ENCODE assay signal across 8 mouse cellular contexts in the genomic region with DNA sequence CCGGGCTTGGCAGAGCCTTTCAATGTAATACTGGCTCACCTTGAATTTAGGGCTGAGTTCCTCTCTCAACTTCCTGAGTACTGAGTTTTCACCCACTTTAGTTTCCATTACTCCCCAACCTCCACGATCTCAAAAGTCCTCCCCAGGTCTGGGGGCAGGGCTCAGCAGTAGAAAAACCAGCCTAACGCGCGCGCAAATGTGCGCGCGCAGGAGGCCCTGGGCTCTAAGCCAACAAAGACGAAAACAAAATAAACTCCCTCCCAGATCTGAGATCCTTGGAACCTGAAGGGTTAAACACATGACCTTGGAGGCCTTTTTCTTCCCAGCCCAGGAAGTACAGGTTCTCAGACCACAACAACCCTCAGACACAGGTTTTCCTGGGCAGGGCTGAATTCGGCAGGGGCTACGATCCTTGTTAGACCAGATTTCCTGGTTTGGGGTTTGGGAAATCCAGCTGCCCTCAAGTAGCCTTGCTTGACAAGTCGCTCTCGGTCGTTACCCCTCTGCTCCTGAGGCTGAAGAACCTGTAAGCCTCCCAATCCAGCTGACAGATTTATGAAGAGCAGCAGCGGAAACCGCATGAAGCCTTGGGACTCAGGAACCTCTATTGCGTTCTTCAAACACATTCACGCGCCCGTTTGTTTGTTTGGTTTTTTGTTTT. TPM values are rescaled to one million over a fixed set of nuclear protein-coding genes. Genes with fewer than 3 reads are reported as not detected.
DNase-seq lines count a peak whose midpoint lies in the region; ATAC-seq and TF ChIP-seq lines count a peak whose summit lies in the region.

No protein-coding gene starts in this region.

- H3K9me3 ChIP-seq in heart, embryonic 10.5 days: no peaks in the 10 kb centered on the region
- H3K9me3 ChIP-seq in kidney, embryonic 16.5 days (ENCODE audit: low read length): no peaks in the 10 kb centered on the region
- H3K9me3 ChIP-seq in stomach, postnatal 0 days (ENCODE audit: control insufficient read depth, low read length): no peaks in the 10 kb centered on the region

- 32% methylated on average over 21 of the region's 21 CpGs for WGBS in heart, embryonic 10.5 days
- WGBS in kidney, embryonic 16.5 days: 14% methylated on average over 21 of the region's 21 CpGs
- 13% methylated on average over 21 of the region's 21 CpGs for WGBS in stomach, postnatal 0 days

- TF ChIP-seq EP300 in stomach, postnatal 0 days (optimal IDR thresholded peaks at IDR 0.05): peak; percentile 84

- peak; percentile 58 for ATAC-seq in activated CD4-positive, CD25-positive, alpha-beta regulatory T cell, adult 4 months
- ATAC-seq in kidney, embryonic 16.5 days (ENCODE audit: low FRiP score, low TSS enrichment): peak; percentile 16; the same call in 1 of the 2 replicates
- ATAC-seq in stomach, postnatal 0 days (ENCODE audit: low FRiP score, low TSS enrichment): peak; percentile 62
- ATAC-seq in erythroid progenitor cell, adult 5-6 weeks (replicated peaks; ENCODE audit: low FRiP score, poor library complexity, severe bottlenecking): no peak

- peak; percentile 25 to 56 for DNase-seq in CD8-positive naive resting alpha-beta T cell, adult 2 months (ENCODE audit: low read depth in 2 of 2, low spot score in 2 of 2)
- DNase-seq in heart, embryonic 10.5 days (ENCODE audit: low spot score): peak; percentile 76
- peak; percentile 80 to 82 for DNase-seq in lung, postnatal 4 days
- peak; percentile 82 for DNase-seq in stomach, postnatal 0 days (ENCODE audit: low spot score)
- DNase-seq in Muller cell, postnatal 12 days (ENCODE audit: inconsistent ontology term): no peak

- H3K27me3 ChIP-seq in heart, embryonic 10.5 days (ENCODE audit: insufficient read depth, poor library complexity, severe bottlenecking): no peaks in the 10 kb centered on the region
- H3K27me3 ChIP-seq in kidney, embryonic 16.5 days (ENCODE audit: insufficient read depth, low read length): no peaks in the 10 kb centered on the region
- H3K27me3 ChIP-seq in stomach, postnatal 0 days (ENCODE audit: control insufficient read depth, insufficient read depth, low read length): no peaks in the 10 kb centered on the region

- peak overlapping the region; percentile 42 for H3K4me3 ChIP-seq in heart, embryonic 10.5 days
- peak overlapping the region; percentile 32 for H3K4me3 ChIP-seq in kidney, embryonic 16.5 days (ENCODE audit: low read length)
- peak overlapping the region; percentile 29 for H3K4me3 ChIP-seq in stomach, postnatal 0 days (ENCODE audit: low read depth, low read length)

- peaks cover 16% of the 10 kb centered on the region for H3K4me1 ChIP-seq in heart, embryonic 10.5 days
- peaks cover 20% of the 10 kb centered on the region for H3K4me1 ChIP-seq in kidney, embryonic 16.5 days (ENCODE audit: insufficient read depth, low read length)
- H3K4me1 ChIP-seq in stomach, postnatal 0 days (replicated peaks; ENCODE audit: control insufficient read depth, insufficient read depth): no peaks in the 10 kb centered on the region

- H3K9ac ChIP-seq in kidney, embryonic 16.5 days (replicated peaks; ENCODE audit: low read length): peak overlapping the region; percentile 50
- H3K9ac ChIP-seq in stomach, postnatal 0 days (ENCODE audit: low read length): peak overlapping the region; percentile 51

- H3K4me2 ChIP-seq in kidney, embryonic 16.5 days (replicated peaks; ENCODE audit: low read depth, low read length): peak overlapping the region; percentile 50
- peak overlapping the region; percentile 56 for H3K4me2 ChIP-seq in stomach, postnatal 0 days (replicated peaks; ENCODE audit: low read depth)

- H3K27ac ChIP-seq in heart, embryonic 10.5 days: peak overlapping the region; percentile 77; the same call in 1 of the 2 replicates
- H3K27ac ChIP-seq in kidney, embryonic 16.5 days (ENCODE audit: low read length): peak overlapping the region; percentile 86
- peak overlapping the region; percentile 87 for H3K27ac ChIP-seq in stomach, postnatal 0 days (replicated peaks)

- no peaks in the 10 kb centered on the region for H3K36me3 ChIP-seq in heart, embryonic 10.5 days
- no peaks in the 10 kb centered on the region for H3K36me3 ChIP-seq in kidney, embryonic 16.5 days (ENCODE audit: insufficient read depth, low read length)
- H3K36me3 ChIP-seq in stomach, postnatal 0 days (ENCODE audit: control insufficient read depth, insufficient read depth, low read length): no peaks in the 10 kb centered on the region

- TF ChIP-seq CTCF in stomach, postnatal 0 days (IDR thresholded peaks at IDR 0.05; ENCODE audit: low read depth): no peak

RNA-seq across cellular contexts. Expression of a gene that starts 45.6 kb away (rescaled TPM):
- 100 to 1,000 TPM; 323 to 363 TPM for polyA plus RNA-seq in activated CD4-positive, CD25-positive, alpha-beta regulatory T cell, adult 4 months (2017; shearing (Covaris generic))
- polyA plus RNA-seq in heart, embryonic 10.5 days (2016; fragmentation: Nextera tagmentation; extraction: Ambion mirVana): 461 and 481 TPM in 2 replicates
- 423 and 428 TPM in 2 replicates for polyA plus RNA-seq in kidney, embryonic 16.5 days (2015; fragmentation: Nextera tagmentation; extraction: Ambion mirVana)
- polyA plus RNA-seq in stomach, postnatal 0 days (2015; fragmentation: Nextera tagmentation; extraction: Ambion mirVana): 451 and 460 TPM in 2 replicates
- total RNA-seq in erythroid progenitor cell, adult 5-6 weeks (2015; ENCODE audit: low replicate concordance): 65.4 and 79.6 TPM in 2 replicates
- 52.0 and 67.4 TPM in 2 replicates for total RNA-seq in erythroid progenitor cell, adult 5-6 weeks (2017; ENCODE audit: low replicate concordance)
